9 mouse cellular contexts compared by ENCODE assay signal in genomic region chr17:8232089-8232488, GRCm38 (mm10). TPM values are rescaled to one million over a fixed set of nuclear protein-coding genes. Genes with fewer than 3 reads are reported as not detected.
DNase-seq lines count a peak whose midpoint lies in the region; ATAC-seq and TF ChIP-seq lines count a peak whose summit lies in the region.
"Had no signal": no experiment of that assay in that cellular context is flagged by ENCODE, and none has a peak within 500 bp of the region (broad histone marks: within the 10 kb centered on the region; RNA-seq: fewer than 3 reads in every experiment).

No protein-coding gene starts in this region.

- no peaks in the 10 kb centered on the region for H3K9me3 ChIP-seq in liver, postnatal 0 days (ENCODE audit: low read length)
- no peaks in the 10 kb centered on the region for H3K9me3 ChIP-seq in liver, embryonic 12.5 days (replicated peaks)

- 0 out of 2 replicates have a peak, but pooled peaks cover 2% of the 10 kb centered on the region for H3K4me1 ChIP-seq in liver, postnatal 0 days (ENCODE audit: insufficient read depth)
- no peaks in the 10 kb centered on the region for H3K4me1 ChIP-seq in liver, embryonic 12.5 days

- H3K4me3 ChIP-seq in liver, postnatal 0 days (ENCODE audit: low read depth, low read length): no peak overlapping the region
- no peak overlapping the region for H3K4me3 ChIP-seq in liver, embryonic 12.5 days

- 33% methylated on average over 5 of the region's 5 CpGs for WGBS in liver, postnatal 0 days (ENCODE audit: insufficient replicate concordance)
- WGBS in liver, embryonic 12.5 days (ENCODE audit: insufficient replicate concordance): 46% methylated on average over 5 of the region's 5 CpGs

- no peak overlapping the region for H3K27ac ChIP-seq in liver, postnatal 0 days (ENCODE audit: low read depth)
- no peak overlapping the region for H3K27ac ChIP-seq in liver, embryonic 12.5 days

- peak; percentile 24 to 50 for DNase-seq in adrenal gland, adult (ENCODE audit: inconsistent age in 2 of 2, low spot score in 1 of 2)
- no peak for DNase-seq in adrenal gland, adult 2 months
- peak; percentile 46 for DNase-seq in liver, postnatal 0 days
- no peak for DNase-seq in liver
- DNase-seq in left cerebral cortex, adult 18-20 months (ENCODE audit: low spot score in 2 of 2): peak; percentile 13 to 20
- peak; percentile 34 for DNase-seq in spleen, adult 12 weeks (ENCODE audit: low spot score)

- TF ChIP-seq EP300 in liver, postnatal 0 days (IDR thresholded peaks at IDR 0.05; ENCODE audit: low read depth): no peak

- TF ChIP-seq CTCF in liver, postnatal 0 days (IDR thresholded peaks at IDR 0.05; ENCODE audit: low read depth): no peak

- no peak for ATAC-seq in liver, postnatal 0 days
- no peak for ATAC-seq in erythroid progenitor cell, adult 5-6 weeks (replicated peaks; ENCODE audit: low FRiP score, poor library complexity, severe bottlenecking)
- no peak for ATAC-seq in liver, embryonic 12.5 days

- no peak overlapping the region for H3K9ac ChIP-seq in liver, postnatal 0 days (replicated peaks)
- H3K9ac ChIP-seq in liver, embryonic 12.5 days: no peak overlapping the region

- H3K4me2 ChIP-seq in liver, postnatal 0 days (ENCODE audit: low read depth, low read length): no peak overlapping the region
- H3K4me2 ChIP-seq in liver, embryonic 12.5 days: no peak overlapping the region

- H3K36me3 ChIP-seq in liver, postnatal 0 days (replicated peaks; ENCODE audit: insufficient read depth, low read length): no peaks in the 10 kb centered on the region
- no peaks in the 10 kb centered on the region for H3K36me3 ChIP-seq in liver, embryonic 12.5 days

- H3K27me3 ChIP-seq in liver, postnatal 0 days (ENCODE audit: insufficient read depth, low read length): no peaks in the 10 kb centered on the region; the same call in 1 of the 2 replicates
- H3K27me3 ChIP-seq in liver, embryonic 12.5 days (replicated peaks): peaks cover 3% of the 10 kb centered on the region; the same call in 1 of the 2 replicates

RNA-seq across cellular contexts. Expression of gene Ccr6, which starts 3.8 kb away (rescaled TPM):
- not detected for total RNA-seq in adrenal gland, adult 2 months (2021)
- polyA plus RNA-seq in adrenal gland, adult 2 months (2012; rRNA removed): 0.08 and 0.29 TPM in 2 replicates
- polyA plus RNA-seq in liver, postnatal 0 days (2015; fragmentation: Nextera tagmentation; extraction: Ambion mirVana): 0.45 and 1.1 TPM in 2 replicates
- under 1 TPM in 1 of 2 experiments, not detected in 1; 0.46 TPM for total RNA-seq in left cerebral cortex, adult 18-20 months (2021)
- total RNA-seq in erythroid progenitor cell, adult 5-6 weeks (2015; ENCODE audit: low replicate concordance): not detected in 2 replicates
- total RNA-seq in erythroid progenitor cell, adult 5-6 weeks (2017; ENCODE audit: low replicate concordance): not detected in 2 replicates
- polyA plus RNA-seq in liver, embryonic 12.5 days (2016; fragmentation: Nextera tagmentation; extraction: Ambion mirVana): 0.22 TPM in 1 of 2 replicates, not detected in the other
- total RNA-seq: liver, adult 2 months had no signal

RNA-seq across cellular contexts. Expression of gene Mpc1, which starts 50.6 kb away (rescaled TPM):
- 100 to 1,000 TPM; 296 to 304 TPM for total RNA-seq in adrenal gland, adult 2 months (2021)
- polyA plus RNA-seq in adrenal gland, adult 2 months (2012; rRNA removed): 92.5 and 121 TPM in 2 replicates
- 1,393 and 1,436 TPM in 2 replicates for polyA plus RNA-seq in liver, postnatal 0 days (2015; fragmentation: Nextera tagmentation; extraction: Ambion mirVana)
- 100 to 1,000 TPM; 161 to 169 TPM for total RNA-seq in left cerebral cortex, adult 18-20 months (2021)
- 62.5 and 64.2 TPM in 2 replicates for total RNA-seq in erythroid progenitor cell, adult 5-6 weeks (2015; ENCODE audit: low replicate concordance)
- total RNA-seq in erythroid progenitor cell, adult 5-6 weeks (2017; ENCODE audit: low replicate concordance): 29.8 and 39.3 TPM in 2 replicates
- 102 and 104 TPM in 2 replicates for polyA plus RNA-seq in liver, embryonic 12.5 days (2016; fragmentation: Nextera tagmentation; extraction: Ambion mirVana)

Comparison
In these comparisons a context has a peak if more than half of its experiments do, and no peak if none do; other contexts are left out.
1. DNase-seq: peak in adrenal gland, adult (2 of 2), liver, postnatal 0 days (single experiment), left cerebral cortex, adult 18-20 months (2 of 2) and spleen, adult 12 weeks (single experiment); none in adrenal gland, adult 2 months (single experiment) and liver (single experiment).